Mouse (Mus musculus): ENCODE measurements at regions not wholly inside any gene's neighbourhood (a gene's known extent, or its start where the extent isn't known, plus 50 kb on each side); places are given as distances from the start of the nearest gene placed in this dataset.

DNA sequence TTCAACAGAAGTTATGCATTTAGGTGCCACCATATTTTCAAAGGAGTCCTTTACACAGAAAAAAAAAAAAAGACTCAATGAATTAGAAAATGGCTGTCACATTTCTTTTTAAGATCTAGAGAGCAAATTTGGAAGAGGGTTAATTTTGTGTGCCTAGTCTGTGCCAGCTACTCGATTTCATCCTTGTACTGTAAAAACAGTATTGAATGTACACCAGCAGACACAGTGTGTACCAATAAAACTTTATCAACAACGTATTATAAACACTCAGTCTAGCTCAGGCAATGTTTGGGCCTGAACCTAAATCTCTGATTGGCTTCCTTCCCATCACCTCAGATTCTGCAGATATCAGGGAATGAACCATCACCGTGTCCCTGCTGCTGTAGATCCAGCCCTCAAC, 93.9 kb downstream of the Tomm20 start:
- TF ChIP-seq CTCF (IDR thresholded peaks at IDR 0.05; ENCODE audit: low read depth, low read length) (no peak), POLR2A (IDR thresholded peaks at IDR 0.05; ENCODE audit: borderline replicate concordance, low read depth, low read length) (no peak)

Data from bone marrow macrophage, adult 2 months (primary cell).